Mouse (Mus musculus): ENCODE measurements around the gene Tomm70a. TPM values are rescaled to one million over a fixed set of nuclear protein-coding genes. Genes with fewer than 3 reads are reported as not detected.
A peak's percentile ranks its signal among the peaks of the same experiment; 100 is the strongest.

Gene Tomm70a
- polyA plus RNA-seq, 1 experiment: 24.1 TPM

- Histone ChIP-seq H3K27me3 (ENCODE audit: control insufficient read depth, insufficient read depth, low read length) (no peaks in the 10 kb centered on the region), H3K4me1 (ENCODE audit: control insufficient read depth, insufficient read depth, low read length) (no peaks in the 10 kb centered on the region), H3K36me3 (ENCODE audit: control insufficient read depth, insufficient read depth, low read length) (no peaks in the 10 kb centered on the region), H3K27ac (ENCODE audit: control insufficient read depth, insufficient read depth, low read depth, low read length) (no peak overlapping the region), H3K4me3 (ENCODE audit: control insufficient read depth, low read depth, low read length) (no peak overlapping the region)
- TF ChIP-seq POLR2A (IDR thresholded peaks at IDR 0.05; ENCODE audit: control insufficient read depth, low read depth, low read length): no peak
- TF ChIP-seq CTCF (IDR thresholded peaks at IDR 0.05; ENCODE audit: control insufficient read depth, insufficient read depth, insufficient replicate concordance, low read depth, low read length): no peak
Observed at GRCm38 (mm10) chr16:57175751-57176150, 54.2 kb downstream of the Tomm70a start.

GRCm38 (mm10) chr16:57176276-57176675 is 54.8 kb downstream of the Tomm70a start:
- TF ChIP-seq CTCF (IDR thresholded peaks at IDR 0.05; ENCODE audit: control insufficient read depth, insufficient read depth, insufficient replicate concordance, low read depth, low read length) (no peak), POLR2A (IDR thresholded peaks at IDR 0.05; ENCODE audit: control insufficient read depth, low read depth, low read length) (no peak)
- Histone ChIP-seq H3K4me1 (ENCODE audit: control insufficient read depth, insufficient read depth, low read length) (no peaks in the 10 kb centered on the region), H3K4me3 (ENCODE audit: control insufficient read depth, low read depth, low read length) (no peak overlapping the region), H3K27me3 (ENCODE audit: control insufficient read depth, insufficient read depth, low read length) (no peaks in the 10 kb centered on the region), H3K27ac (ENCODE audit: control insufficient read depth, insufficient read depth, low read depth, low read length) (no peak overlapping the region), H3K36me3 (ENCODE audit: control insufficient read depth, insufficient read depth, low read length) (no peaks in the 10 kb centered on the region)

GRCm38 (mm10) chr16:57177254-57177653 is 55.8 kb downstream of the Tomm70a start:
- no peak for TF ChIP-seq CTCF (IDR thresholded peaks at IDR 0.05; ENCODE audit: control insufficient read depth, insufficient read depth, insufficient replicate concordance, low read depth, low read length)
- TF ChIP-seq POLR2A (IDR thresholded peaks at IDR 0.05; ENCODE audit: control insufficient read depth, low read depth, low read length): no peak
- Histone ChIP-seq H3K27me3 (ENCODE audit: control insufficient read depth, insufficient read depth, low read length) (no peaks in the 10 kb centered on the region), H3K4me3 (ENCODE audit: control insufficient read depth, low read depth, low read length) (no peak overlapping the region), H3K4me1 (ENCODE audit: control insufficient read depth, insufficient read depth, low read length) (no peaks in the 10 kb centered on the region), H3K27ac (ENCODE audit: control insufficient read depth, insufficient read depth, low read depth, low read length) (no peak overlapping the region), H3K36me3 (ENCODE audit: control insufficient read depth, insufficient read depth, low read length) (no peaks in the 10 kb centered on the region)

- Histone ChIP-seq H3K27ac (ENCODE audit: control insufficient read depth, insufficient read depth, low read depth, low read length) (no peak overlapping the region), H3K4me3 (ENCODE audit: control insufficient read depth, low read depth, low read length) (no peak overlapping the region), H3K4me1 (ENCODE audit: control insufficient read depth, insufficient read depth, low read length) (no peaks in the 10 kb centered on the region), H3K36me3 (ENCODE audit: control insufficient read depth, insufficient read depth, low read length) (no peaks in the 10 kb centered on the region), H3K27me3 (ENCODE audit: control insufficient read depth, insufficient read depth, low read length) (no peaks in the 10 kb centered on the region)
- TF ChIP-seq CTCF (IDR thresholded peaks at IDR 0.05; ENCODE audit: control insufficient read depth, insufficient read depth, insufficient replicate concordance, low read depth, low read length) (no peak), POLR2A (IDR thresholded peaks at IDR 0.05; ENCODE audit: control insufficient read depth, low read depth, low read length) (no peak)
Observed at GRCm38 (mm10) chr16:57177664-57178063, 56.2 kb downstream of the Tomm70a start.

- no peak for TF ChIP-seq CTCF (IDR thresholded peaks at IDR 0.05; ENCODE audit: control insufficient read depth, insufficient read depth, insufficient replicate concordance, low read depth, low read length)
- no peak for TF ChIP-seq POLR2A (IDR thresholded peaks at IDR 0.05; ENCODE audit: control insufficient read depth, low read depth, low read length)
- no peaks in the 10 kb centered on the region for H3K4me1 ChIP-seq (ENCODE audit: control insufficient read depth, insufficient read depth, low read length)
- H3K36me3 ChIP-seq (ENCODE audit: control insufficient read depth, insufficient read depth, low read length): peaks cover 4% of the 10 kb centered on the region; the same call in 1 of the 2 replicates
- H3K4me3 ChIP-seq (ENCODE audit: control insufficient read depth, low read depth, low read length): no peak overlapping the region
- H3K27ac ChIP-seq (ENCODE audit: control insufficient read depth, insufficient read depth, low read depth, low read length): no peak overlapping the region
- H3K27me3 ChIP-seq (ENCODE audit: control insufficient read depth, insufficient read depth, low read length): no peaks in the 10 kb centered on the region
Observed at GRCm38 (mm10) chr16:57181180-57181579, 59.7 kb downstream of the Tomm70a start.

- H3K27me3 ChIP-seq (ENCODE audit: control insufficient read depth, insufficient read depth, low read length): no peaks in the 10 kb centered on the region
- no peaks in the 10 kb centered on the region for H3K4me1 ChIP-seq (ENCODE audit: control insufficient read depth, insufficient read depth, low read length)
- H3K4me3 ChIP-seq (ENCODE audit: control insufficient read depth, low read depth, low read length): no peak overlapping the region
- TF ChIP-seq CTCF (IDR thresholded peaks at IDR 0.05; ENCODE audit: control insufficient read depth, insufficient read depth, insufficient replicate concordance, low read depth, low read length) (no peak), POLR2A (IDR thresholded peaks at IDR 0.05; ENCODE audit: control insufficient read depth, low read depth, low read length) (no peak)
- no peak overlapping the region for H3K27ac ChIP-seq (ENCODE audit: control insufficient read depth, insufficient read depth, low read depth, low read length)
- peaks cover 4% of the 10 kb centered on the region; the same call in 1 of the 2 replicates for H3K36me3 ChIP-seq (ENCODE audit: control insufficient read depth, insufficient read depth, low read length)
Observed at GRCm38 (mm10) chr16:57182037-57182436, 60.5 kb downstream of the Tomm70a start.

GRCm38 (mm10) chr16:57186618-57187017 is 65.1 kb downstream of the Tomm70a start:
- Histone ChIP-seq H3K27me3 (ENCODE audit: control insufficient read depth, insufficient read depth, low read length) (no peaks in the 10 kb centered on the region), H3K36me3 (ENCODE audit: control insufficient read depth, insufficient read depth, low read length) (peaks cover 5% of the 10 kb centered on the region), H3K4me1 (ENCODE audit: control insufficient read depth, insufficient read depth, low read length) (no peaks in the 10 kb centered on the region), H3K27ac (ENCODE audit: control insufficient read depth, insufficient read depth, low read depth, low read length) (no peak overlapping the region), H3K4me3 (ENCODE audit: control insufficient read depth, low read depth, low read length) (no peak overlapping the region)
- no peak for TF ChIP-seq POLR2A (IDR thresholded peaks at IDR 0.05; ENCODE audit: control insufficient read depth, low read depth, low read length)
- TF ChIP-seq CTCF (IDR thresholded peaks at IDR 0.05; ENCODE audit: control insufficient read depth, insufficient read depth, insufficient replicate concordance, low read depth, low read length): no peak

- TF ChIP-seq CTCF (IDR thresholded peaks at IDR 0.05; ENCODE audit: control insufficient read depth, insufficient read depth, insufficient replicate concordance, low read depth, low read length): no peak
- TF ChIP-seq POLR2A (IDR thresholded peaks at IDR 0.05; ENCODE audit: control insufficient read depth, low read depth, low read length): no peak
- peak overlapping the region; percentile 50; the same call in 1 of the 2 replicates for H3K4me3 ChIP-seq (ENCODE audit: control insufficient read depth, low read depth, low read length)
- H3K27ac ChIP-seq (ENCODE audit: control insufficient read depth, insufficient read depth, low read depth, low read length): no peak overlapping the region
- H3K27me3 ChIP-seq (ENCODE audit: control insufficient read depth, insufficient read depth, low read length): no peaks in the 10 kb centered on the region
- no peaks in the 10 kb centered on the region for H3K4me1 ChIP-seq (ENCODE audit: control insufficient read depth, insufficient read depth, low read length)
- H3K36me3 ChIP-seq (ENCODE audit: control insufficient read depth, insufficient read depth, low read length): peaks cover 6% of the 10 kb centered on the region
Observed at GRCm38 (mm10) chr16:57189493-57189892, 68.0 kb downstream of the Tomm70a start.

All from testis, adult 2 months (tissue).